25 mouse cellular contexts compared by ENCODE assay signal in genomic region chr5:6644869-6645268, GRCm38 (mm10).
"Had no signal": no experiment of that assay in that cellular context is flagged by ENCODE, and none has a peak within 500 bp of the region (broad histone marks: within the 10 kb centered on the region; RNA-seq: fewer than 3 reads in every experiment).

No protein-coding gene starts in this region.

- H3K9me3 ChIP-seq: heart, embryonic 10.5 days; heart, embryonic 12.5 days; hindbrain, embryonic 10.5 days; intestine, embryonic 15.5 days; limb, embryonic 10.5 days; limb, embryonic 12.5 days had no signal

- H3K36me3 ChIP-seq: heart, embryonic 10.5 days; heart, embryonic 12.5 days; hindbrain, embryonic 10.5 days; intestine, embryonic 15.5 days; limb, embryonic 10.5 days; limb, embryonic 12.5 days had no signal

- H3K27me3 ChIP-seq: heart, embryonic 12.5 days; intestine, embryonic 15.5 days; limb, embryonic 12.5 days had no signal

- H3K4me3 ChIP-seq: gastrocnemius, adult 2 months; heart, embryonic 10.5 days; heart, embryonic 12.5 days; hindbrain, embryonic 10.5 days; intestine, embryonic 15.5 days; layer of hippocampus, adult 2 months; left cerebral cortex, adult 2 months; limb, embryonic 10.5 days; limb, embryonic 12.5 days had no signal

- H3K4me1 ChIP-seq: heart, embryonic 10.5 days; heart, embryonic 12.5 days; hindbrain, embryonic 10.5 days; intestine, embryonic 15.5 days; limb, embryonic 10.5 days; limb, embryonic 12.5 days had no signal

- ATAC-seq: hindbrain, embryonic 16.5 days; inflammation-experienced regulatory T-cells, adult 6 months; intestine, embryonic 15.5 days; intestine, postnatal 0 days had no signal

- DNase-seq: gastrocnemius, adult 2 months; gastrocnemius, postnatal 10 days; gastrocnemius, postnatal 25 days; heart, adult 18-20 months; heart, postnatal 10 days; heart, postnatal 4 days; kidney, adult 18-20 months; kidney, adult 8-10 months; kidney, postnatal 10 days; kidney, postnatal 25 days; kidney, postnatal 4 days; liver had no signal

- H3K27ac ChIP-seq: gastrocnemius, adult 2 months; heart, embryonic 10.5 days; hindbrain, embryonic 10.5 days; hindbrain, embryonic 14.5 days; intestine, embryonic 15.5 days; layer of hippocampus, adult 2 months; left cerebral cortex, adult 2 months; limb, embryonic 10.5 days; limb, embryonic 12.5 days had no signal

- H3K9ac ChIP-seq: heart, embryonic 12.5 days; hindbrain, embryonic 14.5 days; intestine, embryonic 15.5 days; limb, embryonic 12.5 days had no signal

- H3K4me2 ChIP-seq: heart, embryonic 12.5 days; hindbrain, embryonic 14.5 days; intestine, embryonic 15.5 days; limb, embryonic 12.5 days; liver, embryonic 11.5 days had no signal
